Mouse (Mus musculus) adrenal gland, postnatal 25 days (tissue): ENCODE measurements at regions not wholly inside any gene's neighbourhood (a gene's known extent, or its start where the extent isn't known, plus 50 kb on each side); places are given as distances from the start of the nearest gene placed in this dataset.
A peak's percentile ranks its signal among the peaks of the same experiment; 100 is the strongest.

Experiments
- DNase-seq: peaks from one replicate; pipeline ENCODE4 v3.0.0; 2021; ENCODE audit warnings: mixed read lengths

DNA sequence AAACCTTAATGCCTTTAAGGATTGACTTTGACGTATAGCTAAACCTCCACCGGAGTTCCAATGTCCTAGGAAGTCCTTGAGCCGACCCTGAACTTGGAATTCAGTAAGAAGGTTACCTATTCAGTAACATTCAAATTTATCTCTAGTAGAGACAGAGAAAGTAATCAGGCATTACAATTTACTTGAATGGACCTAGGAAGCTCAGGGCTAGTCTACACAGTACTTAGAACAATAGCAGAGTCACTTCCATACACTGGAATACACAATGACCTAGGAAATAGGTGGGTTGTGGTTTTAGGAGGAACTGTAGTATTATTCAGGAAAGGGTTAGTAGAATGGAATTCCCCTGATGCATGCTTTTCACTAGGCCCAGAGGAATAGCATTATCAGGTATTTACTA lies 179.2 kb upstream of the Tas2r134 start:
- DNase-seq: no peak

DNA sequence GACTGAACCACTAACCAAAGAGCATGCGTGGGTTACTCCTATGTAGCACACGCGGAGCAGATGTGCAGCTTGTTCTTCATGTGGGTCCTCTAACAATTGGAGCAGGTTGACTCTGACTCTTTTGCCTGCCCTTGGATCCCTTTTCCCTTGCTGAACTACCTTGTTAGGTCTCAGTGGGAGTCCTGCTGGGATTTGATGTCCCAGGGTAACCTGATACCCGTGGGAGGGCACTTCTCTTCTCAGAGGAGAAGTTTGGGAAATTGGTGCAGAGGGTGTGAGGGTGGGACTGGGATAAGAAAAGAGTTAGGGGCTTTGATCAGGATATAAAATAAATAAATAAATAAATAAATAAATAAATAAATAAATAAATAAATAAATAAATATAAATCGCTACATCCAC lies 179.7 kb upstream of the Tas2r134 start:
- no peak for DNase-seq

DNA sequence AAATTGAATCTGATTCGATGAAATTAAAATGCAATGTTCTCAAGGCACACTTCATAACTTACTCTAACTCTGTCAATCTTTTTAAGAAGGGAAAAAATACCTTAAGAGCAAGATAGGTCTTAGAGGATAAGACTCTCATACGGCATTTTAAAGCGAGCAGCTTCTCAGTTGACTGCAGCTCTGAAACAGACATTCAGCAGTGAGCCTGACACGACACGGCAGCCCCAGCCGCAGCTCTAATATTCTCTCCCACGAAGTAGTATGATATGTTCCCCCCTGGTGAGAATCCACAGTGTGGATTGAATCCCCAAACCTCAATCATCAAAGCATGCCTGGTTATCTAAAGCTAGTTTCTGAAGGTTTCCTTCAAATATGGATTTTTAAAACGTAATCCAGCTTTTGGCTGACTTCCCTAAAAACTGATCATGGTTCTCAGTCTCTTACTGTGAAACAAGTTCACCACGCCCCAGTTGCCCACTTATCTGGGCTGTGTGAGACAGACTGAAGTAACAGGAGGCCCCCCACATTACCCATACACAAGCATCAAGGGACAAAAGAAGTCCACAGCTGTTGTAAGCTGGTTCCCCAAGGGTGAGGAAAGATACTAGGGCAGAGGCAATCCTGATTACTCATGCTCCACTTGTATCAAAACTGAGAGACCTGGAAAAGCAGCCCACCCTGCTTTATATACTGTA lies 182.8 kb upstream of the Tas2r134 start:
- DNase-seq: no peak

DNA sequence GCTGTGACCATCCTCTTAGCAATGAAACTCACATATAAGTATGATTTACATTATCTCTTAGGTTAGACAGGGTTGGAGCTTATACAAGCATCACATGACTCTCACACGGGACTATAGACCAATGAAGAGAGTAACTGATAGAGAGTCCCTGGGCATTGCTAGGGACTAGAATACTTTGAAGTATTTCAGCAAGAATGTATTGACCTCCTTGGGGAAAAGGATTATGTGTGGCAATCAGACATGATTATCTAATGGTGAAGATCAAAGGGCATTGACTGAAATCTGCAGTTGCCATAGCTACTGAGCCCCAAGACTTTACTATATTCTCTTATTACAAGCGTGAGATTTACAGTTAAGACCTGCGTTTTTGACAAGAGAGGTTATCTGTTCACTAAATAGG lies 183.4 kb upstream of the Tas2r134 start:
- no peak for DNase-seq

DNA sequence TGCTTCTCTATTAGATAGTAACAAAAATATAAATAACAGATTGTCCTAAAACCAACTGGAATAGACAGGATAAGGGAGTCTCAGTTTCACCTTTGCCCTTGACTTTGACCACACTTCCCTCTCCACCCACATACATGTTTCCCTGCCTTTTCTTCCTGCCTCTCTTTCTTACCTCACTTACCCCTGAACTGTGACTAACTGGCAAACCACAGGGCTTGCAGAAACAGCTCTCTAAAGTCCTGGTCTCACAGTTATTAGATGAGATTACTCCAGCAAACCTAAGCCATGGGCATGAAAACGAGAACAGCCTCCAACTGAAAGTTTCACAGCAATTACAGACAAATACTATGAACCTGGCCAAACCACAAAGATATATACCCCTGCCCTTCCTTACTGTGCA lies 188.3 kb upstream of the Tas2r134 start:
- DNase-seq: no peak

DNA sequence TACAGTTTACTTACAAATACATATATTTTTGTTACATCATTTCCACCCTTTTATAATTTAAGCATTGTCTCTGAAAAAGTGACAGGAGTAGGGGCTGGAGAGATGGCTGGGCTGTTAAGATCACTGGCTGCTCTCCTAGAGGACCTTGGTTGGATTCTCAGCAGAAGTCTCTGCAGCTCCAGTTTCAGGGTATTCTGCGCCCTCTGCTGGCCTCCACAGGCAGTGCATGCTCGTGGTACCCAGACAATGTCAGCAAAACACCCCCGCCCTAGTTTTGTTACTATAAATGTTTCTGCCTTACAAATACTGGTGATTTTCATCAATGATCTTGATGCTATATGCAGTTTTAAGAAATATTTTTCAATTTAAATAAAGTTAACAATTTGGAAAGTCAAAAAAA lies 190.7 kb upstream of the Tas2r134 start:
- DNase-seq: peak; percentile 39

DNA sequence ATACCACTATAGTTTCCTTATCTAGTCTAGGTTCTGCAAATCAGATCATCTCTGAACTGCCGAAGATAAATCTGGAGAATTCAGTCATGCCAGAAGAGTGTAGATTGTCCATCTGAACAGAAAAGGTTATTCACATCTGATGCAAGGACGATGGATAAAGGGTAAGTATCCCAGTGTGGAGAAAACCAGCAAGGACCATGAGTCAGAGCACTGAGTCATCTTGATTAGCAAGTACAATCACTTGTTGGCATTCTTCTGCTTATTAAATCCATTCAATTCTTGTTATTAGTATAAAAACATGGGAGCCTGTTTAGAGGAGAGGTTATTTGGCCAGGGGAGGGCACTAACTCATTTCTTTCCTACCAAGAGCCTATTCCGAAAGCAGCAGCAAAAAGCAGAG lies 195.7 kb upstream of the Tas2r134 start:
- no peak for DNase-seq

DNA sequence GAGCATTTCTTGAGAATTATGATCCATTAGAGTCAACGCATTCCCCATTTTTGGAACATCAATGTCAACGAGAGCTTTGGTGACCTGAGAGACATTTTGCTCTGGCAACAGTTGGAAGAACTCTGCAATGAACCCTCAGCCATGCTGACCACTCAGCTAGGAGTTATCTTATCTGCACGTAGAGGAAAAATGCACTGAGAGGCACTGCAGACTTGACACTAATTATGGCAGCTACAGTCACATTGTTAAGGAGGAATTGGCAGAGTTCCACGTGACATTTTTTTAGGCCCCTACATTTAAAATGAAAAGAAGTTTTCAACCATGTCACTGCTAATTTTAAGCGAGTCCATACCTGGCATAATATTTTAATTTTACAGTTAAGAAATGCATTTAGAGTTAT lies 197.6 kb upstream of the Tas2r134 start:
- DNase-seq: no peak

DNA sequence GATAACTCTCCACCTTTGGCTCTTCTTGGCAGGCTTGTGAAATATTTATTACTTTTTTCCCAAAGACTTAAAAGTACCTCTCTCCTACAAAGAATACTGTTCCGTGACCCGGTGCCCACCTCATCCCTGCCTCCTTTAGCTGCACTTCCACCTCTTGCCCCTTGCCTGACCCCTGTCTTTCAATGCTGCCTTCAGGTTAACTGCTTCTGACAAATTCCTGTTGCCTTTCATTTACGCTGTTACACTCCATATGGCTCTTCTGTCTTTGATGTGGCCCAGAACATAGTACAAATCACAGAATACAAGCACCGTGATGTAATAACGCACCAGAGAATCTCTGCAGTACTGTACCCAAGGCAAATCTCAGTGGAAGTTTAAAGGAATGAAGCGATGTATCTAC lies 204.9 kb upstream of the Tas2r134 start:
- DNase-seq: no peak

DNA sequence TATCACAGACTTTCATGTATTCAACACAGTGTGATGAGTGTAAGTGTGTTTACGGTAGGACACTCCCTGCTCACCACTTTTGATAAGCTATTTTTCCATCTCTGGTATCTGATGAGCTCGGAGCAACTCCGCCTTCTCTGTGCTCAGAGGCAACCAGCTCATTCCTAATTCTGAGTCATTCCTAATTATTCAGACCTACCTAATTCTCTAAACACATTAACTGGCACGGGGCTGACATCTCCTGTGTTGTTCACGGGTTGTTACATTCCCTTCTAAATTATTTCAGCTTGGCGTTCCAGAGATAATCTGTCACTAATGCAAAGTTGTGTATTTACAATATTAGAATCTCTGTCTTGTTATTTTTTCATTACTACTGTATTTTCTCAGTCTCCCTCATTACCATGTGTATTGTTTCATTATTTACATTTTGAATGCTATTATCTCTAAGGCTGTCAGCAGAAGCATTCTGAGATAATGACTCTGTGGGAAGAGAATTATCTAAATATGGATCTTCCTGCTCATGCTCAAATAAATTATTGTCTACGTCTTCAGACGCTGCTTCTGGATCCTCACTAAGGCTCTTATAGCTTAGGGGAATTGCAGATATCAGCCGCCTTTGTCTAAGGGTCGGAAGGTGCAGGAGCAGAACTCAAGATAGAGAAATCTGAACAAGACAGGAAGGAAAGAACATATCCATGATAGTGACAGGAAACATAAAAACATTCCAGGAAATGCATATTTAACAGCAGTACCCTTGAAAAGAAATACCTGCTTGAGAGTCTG lies 209.2 kb upstream of the Tas2r134 start:
- no peak for DNase-seq

DNA sequence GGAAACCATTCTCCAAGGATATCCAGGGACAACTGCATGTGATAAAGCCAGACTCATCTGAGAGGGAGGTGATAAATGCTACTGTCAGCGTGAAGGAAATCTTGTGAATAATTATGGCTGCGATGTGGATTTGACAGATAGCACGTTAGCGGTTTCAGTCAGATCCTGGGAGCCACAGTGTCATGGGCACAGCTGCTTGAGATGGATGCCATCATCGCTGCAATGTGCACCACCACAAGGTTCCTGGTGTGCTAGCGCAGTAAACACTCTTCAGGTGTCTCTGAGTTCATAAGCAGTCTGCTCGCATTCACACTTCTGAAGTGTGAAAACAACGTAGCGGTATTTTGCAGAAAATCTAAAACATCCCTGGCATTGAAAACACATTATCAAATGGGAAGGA lies 238.9 kb upstream of the Tas2r134 start:
- no peak for DNase-seq

DNA sequence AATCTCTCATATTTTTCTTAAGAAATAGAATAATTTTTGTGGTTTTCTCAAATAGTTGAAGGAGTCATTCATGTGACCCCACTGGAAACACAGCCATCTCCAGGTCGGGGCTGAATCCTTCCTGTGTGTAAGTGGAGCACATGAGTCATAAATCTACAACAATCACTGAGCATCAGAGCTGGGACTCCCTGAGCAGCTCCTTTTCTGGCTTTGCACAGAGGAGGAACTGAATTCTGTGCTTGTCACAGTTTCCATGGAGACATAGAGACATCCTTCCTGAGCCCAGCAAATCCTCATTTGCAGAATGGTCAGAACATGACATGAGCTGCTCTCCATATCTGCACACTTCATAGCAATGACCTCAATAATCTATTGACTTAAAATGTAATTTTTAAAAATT lies 238.2 kb upstream of the Rnd3 start:
- no peak for DNase-seq

DNA sequence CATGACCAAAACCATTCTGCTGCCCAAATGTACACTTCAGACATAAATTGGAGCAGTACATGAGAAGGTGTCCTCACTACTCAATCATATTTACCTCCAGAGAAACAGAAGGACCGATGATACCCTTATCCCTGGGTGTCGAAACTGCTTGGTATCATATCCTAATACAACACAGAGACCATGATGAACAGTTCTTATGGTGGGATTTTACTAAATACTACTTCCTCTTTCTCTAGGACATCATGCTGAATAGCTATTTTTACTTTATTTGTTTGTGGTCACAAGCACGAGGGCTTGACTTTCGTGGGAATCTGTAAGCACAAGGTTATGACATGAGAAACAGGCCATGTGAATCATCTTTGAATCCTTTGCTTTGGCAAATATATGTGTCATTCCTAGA lies 227.7 kb upstream of the Rnd3 start:
- no peak for DNase-seq

DNA sequence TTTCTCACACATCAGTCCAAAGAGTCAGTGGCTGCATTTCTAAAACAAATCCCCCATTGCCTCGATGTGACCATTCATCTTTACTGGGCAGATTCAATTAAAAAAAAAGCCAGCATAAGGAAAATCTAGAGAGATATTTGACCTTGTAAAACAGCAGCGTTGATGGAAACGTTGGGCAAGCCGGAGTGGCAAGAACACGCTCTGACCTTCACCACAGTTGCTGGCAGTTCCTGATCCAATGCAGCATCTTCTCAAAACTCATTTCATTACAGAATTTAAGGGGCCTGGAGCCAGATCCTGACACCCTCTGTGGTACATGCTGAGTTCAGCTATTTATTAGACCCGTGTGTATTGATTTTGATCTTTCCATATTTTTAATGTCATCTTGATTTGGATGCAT lies 225.7 kb upstream of the Rnd3 start:
- peak; percentile 7 for DNase-seq

DNA sequence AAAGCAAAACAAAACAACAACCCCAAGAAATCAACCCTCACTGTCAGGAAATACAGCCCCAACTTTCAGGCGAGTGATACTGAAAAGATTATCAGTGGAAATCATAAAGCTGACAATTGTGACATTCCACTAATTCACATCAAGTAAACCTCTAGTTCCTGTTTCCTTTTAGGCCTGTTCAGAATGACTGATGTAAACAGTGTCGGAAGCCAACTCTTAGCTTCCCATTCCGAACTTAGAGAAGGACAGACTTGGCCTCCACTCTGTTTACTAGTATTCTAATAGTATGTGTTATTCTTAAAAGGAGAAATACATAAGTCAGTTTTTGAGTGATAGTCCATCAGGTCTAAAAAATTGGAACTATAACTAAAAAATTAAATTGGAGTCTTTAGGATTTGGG lies 223.9 kb upstream of the Rnd3 start:
- DNase-seq: no peak

DNA sequence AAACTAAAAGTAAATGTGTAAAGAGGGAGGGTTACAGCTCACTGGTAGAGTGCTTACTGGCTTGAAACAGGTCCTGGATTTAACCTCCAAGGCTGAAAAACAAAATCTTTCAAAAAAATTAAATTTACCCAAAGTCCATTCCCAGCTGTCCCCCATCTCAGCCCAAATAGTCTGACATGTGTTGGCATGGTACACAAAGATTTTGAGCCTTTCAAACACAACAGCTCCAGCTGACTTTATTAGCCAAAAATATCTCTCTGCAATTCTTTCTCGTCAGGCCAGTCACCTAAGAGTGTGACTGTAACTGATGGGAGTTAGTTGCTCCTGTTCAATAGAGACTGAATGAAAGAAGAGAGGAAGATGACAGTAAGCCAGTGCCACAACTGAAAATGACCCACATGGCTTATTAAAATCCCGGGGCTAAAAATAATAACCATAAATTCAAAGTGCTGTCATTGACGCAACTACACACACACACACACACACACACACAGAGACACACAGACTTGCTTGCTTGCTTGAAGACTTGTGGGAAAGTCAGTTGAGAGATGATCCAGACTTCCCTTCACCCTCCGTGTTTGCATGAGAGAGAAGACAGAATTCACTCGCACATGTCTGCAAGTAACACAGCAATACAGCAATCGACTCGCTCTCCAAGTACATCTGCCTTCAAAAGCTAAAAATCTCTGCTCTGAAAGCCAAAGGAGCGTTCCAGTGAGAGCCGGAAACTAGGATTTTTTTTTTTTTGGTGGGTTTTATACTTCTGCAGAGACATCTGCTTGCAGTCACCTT lies 214.1 kb upstream of the Rnd3 start:
- DNase-seq: no peak

DNA sequence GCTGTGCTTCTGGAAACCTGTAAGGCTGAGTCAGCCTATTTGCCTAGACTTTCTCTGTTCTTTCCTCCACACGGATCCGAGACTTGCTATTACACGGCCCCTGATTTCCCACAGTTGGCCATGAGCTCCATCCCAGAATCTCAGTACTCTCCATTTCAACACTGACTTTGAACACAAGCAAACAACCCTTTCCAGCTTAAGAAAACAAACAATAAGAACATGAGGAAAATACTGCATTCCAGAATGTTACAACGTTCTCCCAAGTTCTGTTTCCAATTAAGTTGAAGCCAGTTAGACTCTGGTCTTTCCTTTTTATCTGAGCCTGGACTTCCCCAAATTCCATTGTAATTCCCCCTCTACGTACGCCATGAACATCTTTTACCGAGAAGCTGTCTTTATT lies 206.4 kb upstream of the Rnd3 start:
- no peak for DNase-seq

DNA sequence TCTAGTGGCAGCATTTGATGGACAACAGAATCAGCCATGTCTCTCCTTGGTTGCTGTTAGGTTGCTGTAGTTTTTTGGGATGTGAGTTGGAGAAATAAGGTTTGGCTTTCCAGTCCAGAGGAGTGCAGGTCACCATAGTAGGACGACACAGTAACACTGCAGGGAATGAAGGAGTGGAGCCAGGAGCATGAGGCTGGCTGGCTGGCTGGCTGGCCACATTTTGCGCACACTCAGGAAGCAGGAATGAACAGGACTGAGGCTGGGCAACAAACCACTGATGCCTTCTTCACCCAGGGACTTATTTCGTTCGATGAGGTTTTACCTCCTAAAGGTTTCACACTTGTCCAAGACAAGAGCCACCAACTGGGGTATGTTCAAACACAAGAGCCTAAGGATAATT lies 205.9 kb upstream of the Rnd3 start:
- DNase-seq: no peak

DNA sequence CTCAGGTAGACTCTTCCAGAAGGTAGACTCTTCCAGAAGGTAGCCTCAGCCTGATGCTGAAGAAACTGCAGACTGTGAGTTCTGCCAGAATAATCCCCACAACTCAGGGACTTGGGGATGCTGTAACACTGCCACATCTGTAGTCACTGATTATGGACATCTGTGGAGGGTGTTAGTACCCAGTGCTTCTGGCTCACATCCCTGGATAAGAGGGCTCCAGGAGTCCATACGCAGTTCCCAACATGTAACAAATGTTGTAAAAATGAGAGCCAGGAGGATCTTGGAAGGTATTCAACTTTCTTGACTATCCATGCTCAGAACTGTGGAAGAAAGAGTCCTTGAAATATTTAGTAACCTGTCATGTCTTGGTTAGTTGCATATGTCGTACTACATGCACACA lies 200.7 kb upstream of the Rnd3 start:
- no peak for DNase-seq

DNA sequence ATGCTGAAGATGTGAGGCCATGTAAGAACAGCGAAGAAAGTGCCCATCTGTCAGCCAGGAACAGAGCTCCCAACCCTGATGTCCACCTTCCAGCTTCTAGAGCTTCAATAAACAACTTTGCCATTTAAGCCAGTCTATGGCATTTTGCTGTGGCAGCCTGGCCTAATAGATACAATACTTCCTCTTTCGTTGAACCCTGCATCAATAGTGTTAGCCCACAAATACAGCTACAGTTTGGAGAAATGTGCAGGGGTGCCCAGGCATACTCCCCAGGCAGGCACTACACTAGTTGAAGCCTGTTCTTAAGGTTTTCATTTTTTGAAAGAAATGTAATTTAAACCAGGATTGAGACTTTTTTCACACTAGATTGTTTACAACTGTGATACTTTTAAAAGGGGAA lies 199.9 kb upstream of the Rnd3 start:
- no peak for DNase-seq

DNA sequence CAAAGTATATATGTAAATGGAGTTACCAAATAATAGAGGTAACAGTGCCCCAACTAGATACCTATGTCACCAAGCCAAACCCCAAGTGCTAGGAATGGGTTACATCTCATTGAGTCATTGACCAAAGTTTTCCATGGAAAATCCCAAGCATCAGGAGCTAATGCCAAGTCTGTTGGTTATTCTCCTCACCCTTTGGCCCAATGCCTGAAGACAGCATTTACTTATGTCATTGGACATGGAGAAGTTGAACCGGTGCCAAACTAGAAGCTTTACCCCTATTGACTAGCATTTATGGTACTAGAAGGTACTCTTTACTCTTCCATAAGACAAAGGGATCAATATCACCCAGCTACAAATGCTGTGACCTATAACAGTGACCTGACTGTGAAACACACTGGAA lies 198.2 kb upstream of the Rnd3 start:
- DNase-seq: no peak

DNA sequence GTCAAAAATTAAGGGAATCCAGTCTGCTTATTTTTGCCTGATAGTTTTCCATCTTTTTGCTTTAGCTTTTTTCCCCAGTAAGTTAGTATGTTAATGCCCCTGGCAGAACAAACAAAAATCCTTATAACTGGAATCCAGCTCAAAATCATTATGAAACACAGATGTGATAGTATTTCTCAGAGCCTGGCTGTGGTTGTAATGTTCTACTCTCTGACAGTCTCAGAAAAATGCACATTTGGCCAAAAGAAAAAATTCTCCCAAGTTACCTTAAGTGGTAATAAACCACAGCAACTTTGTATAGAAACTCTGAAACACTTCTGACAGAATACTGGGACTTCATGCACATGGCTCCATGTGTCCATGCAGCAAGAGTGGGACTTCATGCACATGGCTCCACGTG lies 193.5 kb upstream of the Rnd3 start:
- no peak for DNase-seq

DNA sequence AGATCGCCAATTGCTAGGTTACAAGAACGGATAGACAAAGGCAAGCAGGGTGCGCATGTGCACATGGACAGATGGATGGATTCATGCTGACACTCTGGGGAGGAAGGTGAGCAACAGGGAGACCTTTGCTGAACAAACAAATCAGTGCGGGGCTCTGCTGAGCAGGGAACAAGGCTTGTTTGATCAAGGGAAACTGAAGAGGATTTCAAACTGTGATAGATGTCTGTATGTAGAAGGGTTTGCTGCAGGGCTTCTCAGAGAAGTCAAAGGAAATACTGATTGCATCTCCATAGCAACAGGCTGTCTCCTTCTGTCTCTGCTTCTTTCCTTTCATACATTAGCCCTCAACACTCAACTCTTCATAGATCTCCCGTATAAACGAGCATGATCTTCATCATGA lies 185.5 kb upstream of the Rnd3 start:
- no peak for DNase-seq

DNA sequence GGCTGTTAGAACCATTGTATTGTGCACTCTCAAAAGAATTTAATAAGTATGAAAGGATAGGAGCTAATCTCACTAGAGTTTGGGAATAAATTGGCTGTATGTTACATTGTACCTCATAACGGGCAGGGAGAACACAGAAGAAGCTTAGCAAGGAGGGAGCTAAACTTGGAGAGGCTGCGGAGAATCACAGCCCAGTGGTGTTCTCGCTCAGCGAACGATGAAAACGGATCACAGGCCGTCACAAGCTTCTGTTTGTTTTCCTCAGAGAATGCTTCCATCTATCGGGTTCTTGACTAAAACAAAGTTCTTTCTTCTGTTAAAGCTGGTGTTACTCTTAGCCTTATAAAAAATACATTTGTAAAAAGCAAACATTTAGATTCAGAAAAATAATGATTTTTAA lies 178.2 kb upstream of the Rnd3 start:
- no peak for DNase-seq
